ENCODE assay signal across 7 mouse cellular contexts in the genomic region with DNA sequence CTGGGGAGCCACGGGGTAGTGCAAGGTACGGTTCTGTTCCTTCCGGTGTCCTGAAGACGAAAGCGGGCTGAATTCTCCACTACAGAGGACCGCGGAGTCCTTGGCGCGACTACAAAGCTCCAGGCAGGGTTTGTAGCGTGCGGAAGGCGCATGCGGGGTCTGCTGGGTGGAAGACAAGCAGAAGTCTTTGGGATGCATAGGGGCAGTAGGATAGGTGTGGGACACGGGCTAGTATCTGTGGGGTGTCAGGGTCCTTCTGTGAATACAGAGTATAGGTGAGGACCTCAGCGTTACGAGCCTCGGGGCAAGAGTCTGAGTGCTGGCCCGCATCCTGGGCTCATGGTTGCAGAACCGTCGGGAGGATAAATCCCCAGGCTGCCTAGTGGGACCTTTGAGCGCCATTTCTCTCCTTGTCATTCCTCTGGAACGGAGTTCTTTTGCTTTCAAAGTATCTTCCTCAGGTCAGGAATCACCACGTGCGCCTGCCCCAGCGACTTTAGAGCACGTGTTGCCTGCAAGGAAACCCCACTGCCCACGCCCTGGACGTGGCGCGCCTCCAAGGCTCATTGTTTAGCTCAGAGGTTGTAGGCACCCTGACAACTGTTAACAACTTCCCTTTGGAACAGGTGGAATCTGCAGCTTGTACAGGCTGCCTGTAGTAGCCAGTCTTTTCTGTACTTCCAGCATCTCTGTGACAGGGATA. TPM values are rescaled to one million over a fixed set of nuclear protein-coding genes. Genes with fewer than 3 reads are reported as not detected.
DNase-seq lines count a peak whose midpoint lies in the region; ATAC-seq and TF ChIP-seq lines count a peak whose summit lies in the region.

No protein-coding gene starts in this region.

- no peaks in the 10 kb centered on the region for H3K9me3 ChIP-seq in forebrain, postnatal 0 days (ENCODE audit: low read length)
- no peaks in the 10 kb centered on the region for H3K9me3 ChIP-seq in lung, embryonic 16.5 days (ENCODE audit: control insufficient read depth, low read length)

- 1% methylated on average over 30 of the region's 30 CpGs for WGBS in forebrain, postnatal 0 days
- WGBS in lung, embryonic 16.5 days, result 0% methylated on average over 30 of the region's 30 CpGs

- peak overlapping the region; percentile 61 for H3K4me3 ChIP-seq in forebrain, postnatal 0 days (ENCODE audit: low read depth, low read length)
- H3K4me3 ChIP-seq in layer of hippocampus, adult 2 months, result peak overlapping the region; percentile 76
- H3K4me3 ChIP-seq in lung, embryonic 16.5 days (ENCODE audit: low read length), result peak overlapping the region; percentile 69

- peak overlapping the region; percentile 87 for H3K27ac ChIP-seq in forebrain, postnatal 0 days (ENCODE audit: low read depth, low read length)
- peak overlapping the region; percentile 88 for H3K27ac ChIP-seq in layer of hippocampus, adult 2 months
- no peak overlapping the region; the same call in 1 of the 2 replicates for H3K27ac ChIP-seq in lung, embryonic 16.5 days (ENCODE audit: low read length)

- H3K4me2 ChIP-seq in forebrain, postnatal 0 days (ENCODE audit: low read depth), result peak overlapping the region; percentile 97
- peak overlapping the region; percentile 96 for H3K4me2 ChIP-seq in lung, embryonic 16.5 days (ENCODE audit: low read depth, low read length)

- peak; percentile 9 for DNase-seq in T-cell, adult 2 months (ENCODE audit: low spot score)
- peak; percentile 51 to 68 for DNase-seq in cerebellum, adult 18-20 months
- no peak for DNase-seq in forebrain, postnatal 0 days
- DNase-seq in layer of hippocampus, adult 2 months (ENCODE audit: low spot score in 2 of 2), result peak; percentile 44 to 57
- DNase-seq in right cerebral cortex, adult 18-20 months, result peak; percentile 61

- peak; percentile 79 for ATAC-seq in forebrain, postnatal 0 days
- peak; percentile 42 to 46 for ATAC-seq in hematopoietic stem cell, adult 5-6 weeks (replicated peaks in 1 of 2; ENCODE audit: insufficient read depth in 1 of 2, low FRiP score in 2 of 2, low TSS enrichment in 1 of 2, low read depth in 1 of 2, poor library complexity in 2 of 2, severe bottlenecking in 2 of 2)
- peak; percentile 73 for ATAC-seq in lung, embryonic 16.5 days (ENCODE audit: low read depth)

- H3K36me3 ChIP-seq in forebrain, postnatal 0 days (ENCODE audit: insufficient read depth), result peaks cover 4% of the 10 kb centered on the region
- no peaks in the 10 kb centered on the region for H3K36me3 ChIP-seq in lung, embryonic 16.5 days (ENCODE audit: control insufficient read depth, insufficient read depth, low read length)

- TF ChIP-seq CTCF in forebrain, postnatal 0 days (IDR thresholded peaks at IDR 0.05; ENCODE audit: low read depth), result no peak
- TF ChIP-seq CTCF in layer of hippocampus, adult 2 months (conservative IDR thresholded peaks at IDR 0.05), result no peak

- H3K4me1 ChIP-seq in forebrain, postnatal 0 days (ENCODE audit: insufficient read depth), result peaks cover 15% of the 10 kb centered on the region
- peaks cover 11% of the 10 kb centered on the region for H3K4me1 ChIP-seq in lung, embryonic 16.5 days (replicated peaks; ENCODE audit: control insufficient read depth, insufficient read depth, low read length)

- no peaks in the 10 kb centered on the region for H3K27me3 ChIP-seq in forebrain, postnatal 0 days (ENCODE audit: insufficient read depth, low read length)
- no peaks in the 10 kb centered on the region for H3K27me3 ChIP-seq in lung, embryonic 16.5 days (ENCODE audit: control insufficient read depth, insufficient read depth, low read depth, low read length)

- peak overlapping the region; percentile 69 for H3K9ac ChIP-seq in forebrain, postnatal 0 days
- peak overlapping the region; percentile 72 for H3K9ac ChIP-seq in lung, embryonic 16.5 days (ENCODE audit: low read length)

RNA-seq across cellular contexts. Expression of gene Slc19a1, which starts 1.4 kb away (rescaled TPM):
- 24.3 and 36.7 TPM in 2 replicates for total RNA-seq in forebrain, postnatal 0 days (2014; rRNA removed)
- 37.4 and 39.7 TPM in 2 replicates for polyA plus RNA-seq in forebrain, postnatal 0 days (2015; fragmentation: Nextera tagmentation; extraction: Ambion mirVana)
- 16.4 and 35.5 TPM in 2 replicates for total RNA-seq in hematopoietic stem cell, adult 5-6 weeks (2017)
- 10 to 100 TPM; 21.1 to 21.6 TPM for total RNA-seq in layer of hippocampus, adult 2 months (2021)
- 21.1 and 21.5 TPM in 2 replicates for polyA plus RNA-seq in lung, embryonic 16.5 days (2015; fragmentation: Nextera tagmentation; extraction: Ambion mirVana)
